Mouse (Mus musculus) kidney, postnatal 0 days (tissue): ENCODE results near the gene Tsga10. TPM values are rescaled to one million over a fixed set of nuclear protein-coding genes. Genes with fewer than 3 reads are reported as not detected.

ENCODE experiments used
- ATAC-seq: fragments of 200-750 bp; cut with Nextera tagmentation; replicated peaks from 2 replicates; pipeline ENCODE4 v1.8.0; 2017; ENCODE audit warnings: low read depth, moderate number of reproducible peaks, moderate TSS enrichment, moderate library complexity; ENCODE audit not compliant: low FRiP score
- DNase-seq: peaks from one replicate; pipeline ENCODE4 v3.0.0-alpha.2; 2016; ENCODE audit warnings: low spot score
- H3K27ac ChIP-seq: fragments of 300-500 bp; sonication (generic); 2 replicates; pipeline ENCODE4 v1.5.1; 2014; ENCODE audit warnings: mild to moderate bottlenecking
- H3K27me3 ChIP-seq: fragments of 300-500 bp; sonication (generic); 2 replicates; pipeline ENCODE4 v1.6.1; 2014; ENCODE audit warnings: low read length, mixed read lengths; ENCODE audit not compliant: insufficient read depth
- H3K36me3 ChIP-seq: fragments of 300-500 bp; sonication (generic); 2 replicates; pipeline ENCODE4 v1.6.1; 2014; ENCODE audit warnings: low read length, mixed read lengths; ENCODE audit not compliant: insufficient read depth
- H3K4me1 ChIP-seq: fragments of 300-500 bp; sonication (generic); replicated peaks from 2 replicates; pipeline ENCODE4 v1.6.1; 2014; ENCODE audit warnings: antibody characterized with exemption, low read length, mixed read lengths; ENCODE audit not compliant: insufficient read depth
- H3K4me2 ChIP-seq: fragments of 300-500 bp; sonication (generic); 2 replicates; pipeline ENCODE4 v1.6.1; 2014; ENCODE audit warnings: mild to moderate bottlenecking, low read length, moderate library complexity, mixed read lengths
- H3K4me3 ChIP-seq: fragments of 300-500 bp; sonication (generic); replicated peaks from 2 replicates; pipeline ENCODE4 v1.5.1; 2014; ENCODE audit warnings: low read depth, low read length
- H3K9ac ChIP-seq: fragments of 300-500 bp; sonication (generic); 2 replicates; pipeline ENCODE4 v1.6.1; 2014; ENCODE audit warnings: low read depth, low read length
- H3K9me3 ChIP-seq: fragments of 300-500 bp; sonication (generic); replicated peaks from 2 replicates; pipeline ENCODE4 v1.6.1; 2016; ENCODE audit warnings: low read length, inconsistent platforms, mixed read lengths
- CTCF ChIP-seq: IDR thresholded peaks from 2 replicates; pipeline ENCODE4 v1.5.1; 2016; ENCODE audit warnings: antibody characterized with exemption, low read depth, mild to moderate bottlenecking, moderate library complexity
- WGBS: fragments of 180-500 bp; shearing (Covaris S2); extraction: QIAGEN DNeasy Blood & Tissue Kit; methylation state at CpG from one replicate; pipeline ENCODE4 v1.1.7; 2014; 5-methylcytosine and 5-hydroxymethylcytosine counted together
- polyA plus RNA-seq: library from polyadenylated mRNA; unstranded; fragments of >200 nt; fragmentation: Nextera tagmentation; extraction: Ambion mirVana; gene quantifications from 2 replicates; pipeline ENCODE4 v1.2.1, GENCODE M21; 2015

The Tsga10 gene
- polyA plus RNA-seq, result 4.9 and 5.3 TPM in 2 replicates

- H3K4me3 ChIP-seq, result peak within 1 kb of the TSS; percentile 59
- H3K36me3 ChIP-seq, result no peaks in the 10 kb centered on the region
- no peak for TF ChIP-seq CTCF
- ATAC-seq (no peak), DNase-seq (no peak)
- peak within 1 kb of the TSS; percentile 61 for H3K9ac ChIP-seq
- no peaks in the 10 kb centered on the region for H3K9me3 ChIP-seq
- H3K4me2 ChIP-seq, result peak within 1 kb of the TSS; percentile 79
- no peaks in the 10 kb centered on the region for H3K27me3 ChIP-seq
- peak within 1 kb of the TSS; percentile 89 for H3K27ac ChIP-seq
- H3K4me1 ChIP-seq, result no peaks in the 10 kb centered on the region
- 85% methylated on average over 6 of the region's 6 CpGs for WGBS
These were observed at the start of gene Tsga10 for GRCm38 (mm10) chr1:37866286-37866685. Gene Tsga10 (minus strand): TSS chr1:37866429.

DNA sequence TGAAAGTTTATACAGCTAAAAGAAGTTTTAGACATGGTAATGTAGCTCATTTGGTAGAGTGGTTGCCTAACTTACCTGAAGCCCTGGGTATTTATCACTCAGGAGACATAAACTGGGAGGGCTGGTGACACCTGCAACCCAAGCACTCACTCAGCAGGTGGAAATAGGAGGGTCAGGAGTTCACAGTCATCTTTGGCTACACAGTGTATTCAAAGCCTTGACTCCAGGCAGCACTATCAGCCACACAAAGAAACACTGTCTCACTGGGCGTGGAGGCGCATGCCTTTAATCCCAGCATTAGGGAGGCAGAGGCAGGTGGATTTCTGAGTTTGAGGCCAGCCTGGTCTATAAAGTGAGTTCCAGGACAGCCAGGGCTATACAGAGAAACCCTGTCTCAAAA is 46.5 kb upstream of the Tsga10 start:
- Histone ChIP-seq H3K4me1 (no peaks in the 10 kb centered on the region), H3K4me2 (no peak overlapping the region), H3K9ac (no peak overlapping the region), H3K27me3 (no peaks in the 10 kb centered on the region), H3K9me3 (no peaks in the 10 kb centered on the region), H3K36me3 (no peaks in the 10 kb centered on the region), H3K27ac (no peak overlapping the region), H3K4me3 (no peak overlapping the region)
- no peak for TF ChIP-seq CTCF
- WGBS, result 80% methylated on average over 2 of the region's 2 CpGs
- ATAC-seq (no peak), DNase-seq (no peak)

DNA sequence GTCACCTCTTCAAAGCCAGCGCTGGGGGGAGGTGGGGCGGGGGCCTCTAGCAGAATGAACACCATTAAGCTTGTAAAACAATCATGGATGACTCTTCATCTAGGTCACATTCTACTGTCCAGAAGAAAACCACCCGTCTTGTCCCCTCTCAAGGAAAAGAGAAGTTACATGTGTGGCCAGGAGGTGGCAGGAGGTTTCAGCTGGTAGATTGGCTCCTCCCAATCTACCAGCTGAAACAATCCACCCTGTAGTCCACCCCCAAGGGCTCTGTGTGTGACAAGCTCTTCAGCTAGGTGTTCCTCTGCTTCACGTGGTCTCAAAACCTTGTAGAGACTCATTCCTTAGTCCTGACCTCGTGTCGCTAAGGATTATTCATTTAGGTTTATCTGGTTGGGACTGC is 36.9 kb upstream of the Tsga10 start:
- ATAC-seq (peak; percentile 57; the same call in 1 of the 2 replicates), DNase-seq (peak; percentile 83)
- H3K27ac ChIP-seq, result no peak overlapping the region
- no peak overlapping the region for H3K9ac ChIP-seq
- WGBS, result 29% methylated on average over 6 of the region's 6 CpGs
- H3K4me3 ChIP-seq, result no peak overlapping the region
- TF ChIP-seq CTCF, result peak; percentile 65
- H3K4me2 ChIP-seq, result no peak overlapping the region
- no peaks in the 10 kb centered on the region for H3K4me1 ChIP-seq
- H3K27me3 ChIP-seq, result no peaks in the 10 kb centered on the region
- H3K9me3 ChIP-seq, result no peaks in the 10 kb centered on the region
- H3K36me3 ChIP-seq, result peaks cover 17% of the 10 kb centered on the region

DNA sequence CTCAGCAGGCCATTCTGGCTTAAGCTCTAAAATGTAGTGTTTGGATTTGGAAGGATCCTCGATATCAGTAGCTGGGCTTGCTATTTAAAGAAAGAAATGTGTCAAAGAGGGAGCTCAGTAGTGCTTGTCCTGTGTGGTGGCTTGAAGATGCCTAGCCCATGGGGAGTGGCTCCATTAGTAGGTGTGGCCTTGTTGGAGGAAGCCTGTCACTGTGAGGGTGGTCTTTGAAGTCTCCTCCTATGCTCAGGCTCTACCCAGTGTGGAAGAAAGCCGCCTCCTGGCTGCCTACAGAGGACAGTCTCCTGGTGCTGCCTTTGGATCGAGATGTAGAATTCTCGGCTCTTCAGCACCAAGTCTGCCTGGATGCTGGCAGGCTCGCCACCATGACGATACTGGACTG is 34.1 kb upstream of the Tsga10 start:
- no peaks in the 10 kb centered on the region for H3K27me3 ChIP-seq
- no peak for ATAC-seq

DNA sequence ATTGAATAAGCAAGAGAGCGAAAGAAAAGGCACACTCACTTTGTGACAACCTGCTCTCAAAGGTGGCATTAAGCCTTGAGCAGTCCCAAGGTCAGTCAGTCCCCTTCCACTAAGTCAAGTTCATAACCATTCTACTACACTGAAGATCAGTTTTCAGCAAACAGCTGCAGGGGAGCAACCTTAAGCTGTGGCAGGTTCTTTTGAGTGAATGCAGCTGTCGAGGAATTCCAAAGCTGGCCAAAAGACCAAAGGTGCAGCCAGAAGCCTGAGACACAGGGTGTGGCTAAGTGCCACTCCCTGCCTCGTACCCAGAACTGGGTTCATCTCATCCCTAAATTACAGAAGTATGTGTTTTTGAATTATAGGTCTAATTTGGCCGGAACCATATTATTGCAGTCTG is 33.6 kb upstream of the Tsga10 start:
- Histone ChIP-seq H3K36me3 (peaks cover 24% of the 10 kb centered on the region), H3K27ac (no peak overlapping the region), H3K4me3 (no peak overlapping the region), H3K9ac (no peak overlapping the region), H3K9me3 (no peaks in the 10 kb centered on the region), H3K4me1 (no peaks in the 10 kb centered on the region), H3K27me3 (no peaks in the 10 kb centered on the region), H3K4me2 (no peak overlapping the region)
- ATAC-seq (no peak), DNase-seq (no peak)
- no peak for TF ChIP-seq CTCF
- 57% methylated on average over 4 of the region's 4 CpGs for WGBS

More for the DNA sequence above, 34.1 kb upstream of the Tsga10 start:
- Histone ChIP-seq H3K9me3 (no peaks in the 10 kb centered on the region), H3K36me3 (peaks cover 24% of the 10 kb centered on the region), H3K4me3 (no peak overlapping the region), H3K9ac (no peak overlapping the region), H3K27ac (no peak overlapping the region), H3K4me2 (no peak overlapping the region), H3K4me1 (no peaks in the 10 kb centered on the region)
- no peak for TF ChIP-seq CTCF
- 57% methylated on average over 6 of the region's 6 CpGs for WGBS
- DNase-seq, result no peak

DNA sequence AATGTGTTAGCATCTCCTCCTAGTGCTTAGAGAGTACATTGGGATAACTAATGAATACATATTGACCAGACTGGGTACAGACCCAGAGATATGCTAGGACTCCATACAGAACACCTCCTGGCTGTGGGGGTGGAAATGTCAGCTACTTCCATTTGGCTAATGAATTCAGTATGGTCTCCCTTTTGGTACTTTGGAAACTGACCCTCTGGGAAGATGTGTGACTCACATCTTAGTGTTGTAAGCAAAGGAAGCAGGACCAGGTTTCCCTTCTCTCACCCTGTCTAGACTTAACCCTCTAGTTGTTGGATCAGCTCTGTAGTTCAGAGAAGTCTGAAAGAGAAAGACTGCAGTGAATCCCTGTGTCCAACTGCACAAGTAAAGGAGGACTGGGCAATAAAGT is 28.4 kb upstream of the Tsga10 start:
- Histone ChIP-seq H3K9ac (no peak overlapping the region), H3K4me1 (no peaks in the 10 kb centered on the region), H3K27ac (no peak overlapping the region), H3K27me3 (no peaks in the 10 kb centered on the region), H3K4me3 (no peak overlapping the region), H3K36me3 (peaks cover 19% of the 10 kb centered on the region), H3K9me3 (no peaks in the 10 kb centered on the region), H3K4me2 (no peak overlapping the region)
- no peak for TF ChIP-seq CTCF
- no peak for ATAC-seq
- no peak for DNase-seq

GRCm38 (mm10) chr1:37891400-37891799 is 25.2 kb upstream of the Tsga10 start:
- peak overlapping the region; percentile 71 for H3K4me2 ChIP-seq
- H3K9ac ChIP-seq, result no peak overlapping the region
- peaks cover 3% of the 10 kb centered on the region; the same call in 1 of the 2 replicates for H3K36me3 ChIP-seq
- peak; percentile 60 for TF ChIP-seq CTCF
- H3K9me3 ChIP-seq, result no peaks in the 10 kb centered on the region
- H3K27me3 ChIP-seq, result no peaks in the 10 kb centered on the region
- no peak for ATAC-seq
- 52% methylated on average over 3 of the region's 3 CpGs for WGBS
- 0 out of 2 replicates have a peak, but pooled peaks cover 6% of the 10 kb centered on the region for H3K4me1 ChIP-seq
- peak; percentile 69 for DNase-seq
- H3K4me3 ChIP-seq, result peak overlapping the region; percentile 59
- no peak overlapping the region for H3K27ac ChIP-seq
